Mouse (Mus musculus) ES-E14 (cell line): ENCODE data around the gene Ccdc87.

Experiments used
- CHD2 ChIP-seq: IDR thresholded peaks from 2 replicates; pipeline ENCODE4 v1.6.1; 2014; ENCODE audit warnings: mild to moderate bottlenecking, low read depth, low read length, inconsistent platforms
- MAFK ChIP-seq: IDR thresholded peaks from 2 replicates; pipeline ENCODE4 v1.6.1; 2014; ENCODE audit warnings: mild to moderate bottlenecking, low read depth, low read length, inconsistent platforms; ENCODE audit not compliant: insufficient read depth
- ZC3H11A ChIP-seq: IDR thresholded peaks from 2 replicates; pipeline ENCODE4 v1.6.1; 2012; ENCODE audit warnings: low read depth, mild to moderate bottlenecking, inconsistent platforms, low read length, borderline replicate concordance
- ZNF384 ChIP-seq: IDR thresholded peaks from 2 replicates; pipeline ENCODE4 v1.6.1; 2012; ENCODE audit warnings: low read depth, low read length, inconsistent platforms

- TF ChIP-seq MAFK, result no peak
- peak; percentile 83 for TF ChIP-seq CHD2
- no peak for TF ChIP-seq ZC3H11A
- no peak for TF ChIP-seq ZNF384
These were observed 39.5 kb downstream of the Ccdc87 start, which contains the start of gene Zdhhc24 for GRCm38 (mm10) chr19:4878405-4879323.
